Mouse (Mus musculus) olfactory bulb, adult 2 months (tissue): ENCODE data around the gene Tdp1. TPM values are rescaled to one million over a fixed set of nuclear protein-coding genes. Genes with fewer than 3 reads are reported as not detected.

Experiments
- H3K27ac ChIP-seq: fragments of 200-500 bp; 2 replicates; pipeline ENCODE4 v1.5.1; 2012; ENCODE audit warnings: low read depth, low read length; ENCODE audit not compliant: insufficient read depth
- H3K4me1 ChIP-seq: fragments of 200-500 bp; 2 replicates; pipeline ENCODE4 v1.6.1; 2012; ENCODE audit warnings: low read length; ENCODE audit not compliant: control insufficient read depth, insufficient read depth
- H3K4me3 ChIP-seq: fragments of 200-500 bp; 2 replicates; pipeline ENCODE4 v1.5.1; 2012; ENCODE audit warnings: mild to moderate bottlenecking, low read depth, low read length, moderate library complexity; ENCODE audit not compliant: insufficient read depth
- CTCF ChIP-seq: fragments of 200-500 bp; IDR thresholded peaks from 2 replicates; pipeline ENCODE4 v1.5.1; 2012; ENCODE audit warnings: low read depth, mild to moderate bottlenecking, low read length, moderate library complexity; ENCODE audit not compliant: insufficient read depth
- POLR2A ChIP-seq: fragments of 200-500 bp; IDR thresholded peaks from 2 replicates; pipeline ENCODE4 v1.6.1; 2012; ENCODE audit warnings: mild to moderate bottlenecking, low read depth, low read length, moderate library complexity; ENCODE audit not compliant: insufficient read depth
- WGBS: fragments of 180-500 bp; shearing (Covaris S2); methylation state at CpG from one replicate; pipeline ENCODE4 v1.1.7; 2018; 5-methylcytosine and 5-hydroxymethylcytosine counted together
- polyA plus RNA-seq: library from polyadenylated mRNA; stranded (reverse); fragments of >200 nt; gene quantifications from 2 replicates; pipeline ENCODE4 v1.2.4, GENCODE M21; 2012; ENCODE audit warnings: low replicate concordance; ENCODE audit not compliant: missing spikeins, insufficient read depth, insufficient read length

The Tdp1 gene
- polyA plus RNA-seq, 1 experiment: not detected

GRCm38 (mm10) chr12:99973659-99974058 lies 89.3 kb downstream of the Tdp1 start:
- Histone ChIP-seq H3K27ac (no peak overlapping the region), H3K4me1 (peaks cover 13% of the 10 kb centered on the region), H3K4me3 (no peak overlapping the region)
- no peak for TF ChIP-seq POLR2A
- TF ChIP-seq CTCF: no peak
- WGBS: 80% methylated on average over 1 of the region's 1 CpGs

- TF ChIP-seq CTCF (no peak), POLR2A (no peak)
- H3K27ac ChIP-seq: no peak overlapping the region
- no peaks in the 10 kb centered on the region for H3K4me1 ChIP-seq
- WGBS: 77% methylated on average over 4 of the region's 4 CpGs
- no peak overlapping the region for H3K4me3 ChIP-seq
These were observed 95.2 kb downstream of the Tdp1 start for GRCm38 (mm10) chr12:99979541-99979940.

- no peak overlapping the region for H3K27ac ChIP-seq
- no peak for TF ChIP-seq POLR2A
- no peak for TF ChIP-seq CTCF
- no peak overlapping the region for H3K4me3 ChIP-seq
- 95% methylated on average over 5 of the region's 5 CpGs for WGBS
- H3K4me1 ChIP-seq: no peaks in the 10 kb centered on the region
These were observed 102.5 kb downstream of the Tdp1 start for GRCm38 (mm10) chr12:99986797-99987196.

- Histone ChIP-seq H3K4me1 (no peaks in the 10 kb centered on the region), H3K4me3 (no peak overlapping the region), H3K27ac (no peak overlapping the region)
- 64% methylated on average over 2 of the region's 2 CpGs for WGBS
- no peak for TF ChIP-seq POLR2A
- TF ChIP-seq CTCF: no peak
These were observed 103.8 kb downstream of the Tdp1 start for GRCm38 (mm10) chr12:99988144-99988543.

- no peak for TF ChIP-seq POLR2A
- TF ChIP-seq CTCF: no peak
- no peak overlapping the region for H3K4me3 ChIP-seq
- WGBS: 71% methylated on average over 11 of the region's 11 CpGs
- H3K27ac ChIP-seq: no peak overlapping the region
- H3K4me1 ChIP-seq: peaks cover 11% of the 10 kb centered on the region
These were observed 108.1 kb downstream of the Tdp1 start for GRCm38 (mm10) chr12:99992362-99992862.

GRCm38 (mm10) chr12:99993146-99993890 lies 109.0 kb downstream of the Tdp1 start:
- TF ChIP-seq CTCF (no peak), POLR2A (no peak)
- H3K4me1 ChIP-seq: peaks cover 11% of the 10 kb centered on the region
- no peak overlapping the region for H3K4me3 ChIP-seq
- 64% methylated on average over 10 of the region's 10 CpGs for WGBS
- H3K27ac ChIP-seq: no peak overlapping the region

- Histone ChIP-seq H3K4me3 (no peak overlapping the region), H3K27ac (peak overlapping the region; percentile 52; the same call in 1 of the 2 replicates), H3K4me1 (peaks cover 13% of the 10 kb centered on the region)
- TF ChIP-seq CTCF (no peak), POLR2A (no peak)
- 76% methylated on average over 5 of the region's 5 CpGs for WGBS
These were observed 111.6 kb downstream of the Tdp1 start for GRCm38 (mm10) chr12:99995951-99996350.

- no peak overlapping the region for H3K27ac ChIP-seq
- H3K4me1 ChIP-seq: peaks cover 16% of the 10 kb centered on the region
- no peak overlapping the region for H3K4me3 ChIP-seq
- 67% methylated on average over 5 of the region's 5 CpGs for WGBS
- no peak for TF ChIP-seq POLR2A
- TF ChIP-seq CTCF: no peak
These were observed 115.4 kb downstream of the Tdp1 start for GRCm38 (mm10) chr12:99999726-100000125.

- TF ChIP-seq CTCF (no peak), POLR2A (no peak)
- H3K27ac ChIP-seq: no peak overlapping the region
- H3K4me1 ChIP-seq: peaks cover 15% of the 10 kb centered on the region
- H3K4me3 ChIP-seq: no peak overlapping the region
- WGBS: 66% methylated on average over 7 of the region's 7 CpGs
These were observed 116.1 kb downstream of the Tdp1 start for GRCm38 (mm10) chr12:100000381-100000780.
